Mouse (Mus musculus) lung, adult 2 months (tissue): Measurements from ENCODE around the gene Cct3.

ENCODE experiments used
- CTCF ChIP-seq: fragments of 200-500 bp; IDR thresholded peaks from 2 replicates; pipeline ENCODE4 v1.5.1; 2011; ENCODE audit warnings: mild to moderate bottlenecking, low read length, control low read depth; ENCODE audit not compliant: insufficient read depth
- POLR2A ChIP-seq: fragments of 200-500 bp; IDR thresholded peaks from 2 replicates; pipeline ENCODE4 v1.6.1; 2011; ENCODE audit warnings: low read depth, mild to moderate bottlenecking, control low read depth, low read length, borderline replicate concordance; ENCODE audit errors: extremely low read depth

- no peak for TF ChIP-seq POLR2A
- TF ChIP-seq CTCF = no peak
These were observed 42.5 kb upstream of the Cct3 start, which contains the start of gene Rhbg for GRCm38 (mm10) chr3:88254268-88254926.
